Mouse (Mus musculus) hindbrain, embryonic 14.5 days (tissue): ENCODE measurements around the gene Sept1. TPM values are rescaled to one million over a fixed set of nuclear protein-coding genes. Genes with fewer than 3 reads are reported as not detected.

Experiments
- ATAC-seq: fragments of 200-750 bp; cut with Nextera tagmentation; 2 replicates; pipeline ENCODE4 v1.8.0; 2017; ENCODE audit warnings: moderate number of reproducible peaks, mild to moderate bottlenecking, moderate TSS enrichment, moderate library complexity; ENCODE audit not compliant: low FRiP score
- DNase-seq: peaks from one replicate; pipeline ENCODE4 v3.0.0-alpha.2; 2015; ENCODE audit warnings: low spot score
- H3K27ac ChIP-seq: fragments of 300-500 bp; sonication (generic); 2 replicates; pipeline ENCODE4 v1.5.1; 2014; ENCODE audit warnings: mild to moderate bottlenecking, moderate library complexity
- H3K27me3 ChIP-seq: fragments of 300-500 bp; sonication (generic); 2 replicates; pipeline ENCODE4 v1.6.1; 2014; ENCODE audit warnings: mild to moderate bottlenecking, low read length, mixed read lengths; ENCODE audit not compliant: control insufficient read depth, insufficient read depth
- H3K36me3 ChIP-seq: fragments of 300-500 bp; sonication (generic); replicated peaks from 2 replicates; pipeline ENCODE4 v1.6.1; 2014; ENCODE audit not compliant: control insufficient read depth, insufficient read depth
- H3K4me1 ChIP-seq: fragments of 300-500 bp; sonication (generic); replicated peaks from 2 replicates; pipeline ENCODE4 v1.6.1; 2014; ENCODE audit warnings: antibody characterized with exemption, low read length, mixed read lengths; ENCODE audit not compliant: control insufficient read depth, insufficient read depth
- H3K4me2 ChIP-seq: fragments of 300-500 bp; sonication (generic); replicated peaks from 2 replicates; pipeline ENCODE4 v1.6.1; 2014; ENCODE audit warnings: mild to moderate bottlenecking, moderate library complexity
- H3K4me3 ChIP-seq: fragments of 300-500 bp; sonication (generic); replicated peaks from 2 replicates; pipeline ENCODE4 v1.5.1; 2014; ENCODE audit warnings: mild to moderate bottlenecking, low read length
- H3K9ac ChIP-seq: fragments of 300-500 bp; sonication (generic); 2 replicates; pipeline ENCODE4 v1.6.1; 2014
- H3K9me3 ChIP-seq: fragments of 300-500 bp; sonication (generic); 2 replicates; pipeline ENCODE4 v1.6.1; 2016; ENCODE audit warnings: low read length; ENCODE audit not compliant: control insufficient read depth
- WGBS: fragments of 180-500 bp; shearing (Covaris S2); extraction: QIAGEN DNeasy Blood & Tissue Kit; methylation state at CpG from one replicate; pipeline ENCODE4 v1.1.7; 2014; 5-methylcytosine and 5-hydroxymethylcytosine counted together
- polyA plus RNA-seq: library from polyadenylated mRNA; unstranded; fragments of >200 nt; fragmentation: Nextera tagmentation; extraction: Ambion mirVana; gene quantifications from 2 replicates; pipeline ENCODE4 v1.2.1, GENCODE M21; 2014

Gene Sept1
- polyA plus RNA-seq, 1 experiment from 2014 or later, result 9.2 TPM

GRCm38 (mm10) chr7:127225147-127225995, 7.6 kb downstream of the Sept1 start:
- H3K4me3 ChIP-seq, result no peak overlapping the region
- no peak overlapping the region for H3K9ac ChIP-seq
- H3K27ac ChIP-seq, result no peak overlapping the region
- WGBS, result 90% methylated on average over 11 of the region's 11 CpGs
- no peak overlapping the region for H3K4me2 ChIP-seq
- no peaks in the 10 kb centered on the region for H3K36me3 ChIP-seq
- H3K9me3 ChIP-seq, result no peaks in the 10 kb centered on the region
- no peak for ATAC-seq
- DNase-seq, result no peak
- H3K4me1 ChIP-seq, result peaks cover 5% of the 10 kb centered on the region
- H3K27me3 ChIP-seq, result no peaks in the 10 kb centered on the region

GRCm38 (mm10) chr7:127224616-127225015, 8.3 kb downstream of the Sept1 start:
- Histone ChIP-seq H3K9ac (no peak overlapping the region), H3K36me3 (no peaks in the 10 kb centered on the region), H3K4me2 (no peak overlapping the region), H3K27ac (no peak overlapping the region), H3K27me3 (no peaks in the 10 kb centered on the region), H3K4me3 (no peak overlapping the region), H3K4me1 (no peaks in the 10 kb centered on the region), H3K9me3 (no peaks in the 10 kb centered on the region)
- 91% methylated on average over 6 of the region's 6 CpGs for WGBS
- DNase-seq (no peak), ATAC-seq (no peak)

- ATAC-seq, result no peak
- Histone ChIP-seq H3K4me2 (no peak overlapping the region), H3K36me3 (no peaks in the 10 kb centered on the region), H3K9me3 (no peaks in the 10 kb centered on the region), H3K9ac (no peak overlapping the region), H3K27me3 (no peaks in the 10 kb centered on the region), H3K27ac (no peak overlapping the region), H3K4me1 (no peaks in the 10 kb centered on the region), H3K4me3 (no peak overlapping the region)
- 88% methylated on average over 6 of the region's 6 CpGs for WGBS
- no peak for DNase-seq
Measured at GRCm38 (mm10) chr7:127223515-127224478, 9.1 kb downstream of the Sept1 start.

GRCm38 (mm10) chr7:127223106-127223505, 9.8 kb downstream of the Sept1 start:
- 97% methylated on average over 3 of the region's 3 CpGs for WGBS
- H3K36me3 ChIP-seq, result no peaks in the 10 kb centered on the region
- H3K27ac ChIP-seq, result no peak overlapping the region
- H3K4me1 ChIP-seq, result no peaks in the 10 kb centered on the region
- no peaks in the 10 kb centered on the region for H3K9me3 ChIP-seq
- H3K9ac ChIP-seq, result no peak overlapping the region
- ATAC-seq (no peak), DNase-seq (no peak)
- no peaks in the 10 kb centered on the region for H3K27me3 ChIP-seq
- no peak overlapping the region for H3K4me3 ChIP-seq
- no peak overlapping the region for H3K4me2 ChIP-seq

- H3K9me3 ChIP-seq, result no peaks in the 10 kb centered on the region
- H3K4me2 ChIP-seq, result no peak overlapping the region
- WGBS, result 92% methylated on average over 6 of the region's 6 CpGs
- no peak overlapping the region for H3K4me3 ChIP-seq
- no peak for DNase-seq
- H3K4me1 ChIP-seq, result no peaks in the 10 kb centered on the region
- H3K36me3 ChIP-seq, result no peaks in the 10 kb centered on the region
- H3K27me3 ChIP-seq, result no peaks in the 10 kb centered on the region
- ATAC-seq, result no peak
- H3K9ac ChIP-seq, result no peak overlapping the region
- no peak overlapping the region for H3K27ac ChIP-seq
Measured at GRCm38 (mm10) chr7:127220440-127220839, 12.5 kb downstream of the Sept1 start.

- Histone ChIP-seq H3K9me3 (no peaks in the 10 kb centered on the region), H3K4me3 (no peak overlapping the region), H3K27me3 (peaks cover 9% of the 10 kb centered on the region; the same call in 1 of the 2 replicates), H3K9ac (no peak overlapping the region), H3K36me3 (no peaks in the 10 kb centered on the region), H3K4me2 (no peak overlapping the region), H3K4me1 (no peaks in the 10 kb centered on the region), H3K27ac (no peak overlapping the region)
- DNase-seq (no peak), ATAC-seq (no peak)
- WGBS, result 89% methylated on average over 4 of the region's 4 CpGs
Measured at GRCm38 (mm10) chr7:127218670-127219069, 14.3 kb downstream of the Sept1 start.

- DNase-seq, result no peak
- 80% methylated on average over 10 of the region's 10 CpGs for WGBS
- Histone ChIP-seq H3K9me3 (no peaks in the 10 kb centered on the region), H3K27me3 (peaks cover 9% of the 10 kb centered on the region; the same call in 1 of the 2 replicates), H3K4me1 (no peaks in the 10 kb centered on the region), H3K9ac (no peak overlapping the region), H3K4me2 (no peak overlapping the region), H3K36me3 (no peaks in the 10 kb centered on the region), H3K27ac (no peak overlapping the region), H3K4me3 (no peak overlapping the region)
- no peak for ATAC-seq
Measured at GRCm38 (mm10) chr7:127217901-127218642, 14.9 kb downstream of the Sept1 start.

GRCm38 (mm10) chr7:127217475-127217874, 15.5 kb downstream of the Sept1 start:
- Histone ChIP-seq H3K9me3 (no peaks in the 10 kb centered on the region), H3K4me2 (no peak overlapping the region), H3K4me1 (no peaks in the 10 kb centered on the region), H3K36me3 (no peaks in the 10 kb centered on the region), H3K27me3 (peaks cover 9% of the 10 kb centered on the region; the same call in 1 of the 2 replicates), H3K9ac (no peak overlapping the region), H3K27ac (no peak overlapping the region), H3K4me3 (no peak overlapping the region)
- ATAC-seq (no peak), DNase-seq (no peak)
- 91% methylated on average over 6 of the region's 6 CpGs for WGBS
